Mouse (Mus musculus) liver, embryonic 14.5 days (tissue): ENCODE measurements around the gene Apobec4. TPM values are rescaled to one million over a fixed set of nuclear protein-coding genes. Genes with fewer than 3 reads are reported as not detected.
"Not testable (repeated sequence)": the region's sequence is repeated elsewhere in the genome, so short reads cannot be mapped to it uniquely, and the experiment has no call there.

Source experiments
- ATAC-seq: fragments of 200-750 bp; cut with Nextera tagmentation; 2 replicates; pipeline ENCODE4 v1.8.0; 2017; ENCODE audit warnings: moderate number of reproducible peaks, mild to moderate bottlenecking, moderate library complexity; ENCODE audit not compliant: insufficient read depth
- DNase-seq, 3 experiments: peaks; one replicate each; pipeline ENCODE4 v3.0.0-alpha.2; 2012 to 2013; ENCODE audit warnings: low read depth in 3 of 3, low spot score in 3 of 3
- H3K27ac ChIP-seq: fragments of 300-500 bp; sonication (generic); 2 replicates; pipeline ENCODE4 v1.5.1; 2014; ENCODE audit warnings: moderate library complexity, mild to moderate bottlenecking, control low read depth, inconsistent platforms
- H3K27me3 ChIP-seq: fragments of 300-500 bp; sonication (generic); 2 replicates; pipeline ENCODE4 v1.6.1; 2014; ENCODE audit warnings: mild to moderate bottlenecking, low read length, moderate library complexity; ENCODE audit not compliant: control insufficient read depth, insufficient read depth
- H3K36me3 ChIP-seq: fragments of 300-500 bp; sonication (generic); replicated peaks from 2 replicates; pipeline ENCODE4 v1.6.1; 2014; ENCODE audit warnings: low read depth; ENCODE audit not compliant: control insufficient read depth, insufficient read depth
- H3K4me1 ChIP-seq, 2 experiments: fragments of 200-500 bp in 1 of 2; fragments of 300-500 bp in 1 of 2; sonication (generic) in 1 of 2; replicated peaks; 2 replicates each; pipeline ENCODE4 v1.6.1; 2012 to 2014; ENCODE audit warnings: antibody characterized with exemption in 1 of 2, inconsistent platforms in 1 of 2, low read length in 1 of 2; ENCODE audit not compliant: control insufficient read depth in 2 of 2, insufficient read depth in 2 of 2
- H3K4me2 ChIP-seq: fragments of 300-500 bp; sonication (generic); 2 replicates; pipeline ENCODE4 v1.6.1; 2014; ENCODE audit warnings: low read depth, mild to moderate bottlenecking, control low read depth, moderate library complexity
- H3K4me3 ChIP-seq, 2 experiments: fragments of 200-500 bp in 1 of 2; fragments of 300-500 bp in 1 of 2; sonication (generic) in 1 of 2; 2 replicates each; pipeline ENCODE4 v1.5.1; 2012 to 2014; ENCODE audit warnings: low read depth in 2 of 2, low read length in 2 of 2, mild to moderate bottlenecking in 2 of 2, control low read depth in 1 of 2, inconsistent platforms in 1 of 2, moderate library complexity in 1 of 2; ENCODE audit not compliant: insufficient read depth in 1 of 2
- H3K9ac ChIP-seq: fragments of 300-500 bp; sonication (generic); replicated peaks from 2 replicates; pipeline ENCODE4 v1.6.1; 2014; ENCODE audit warnings: mild to moderate bottlenecking, control low read depth, moderate library complexity
- H3K9me3 ChIP-seq: fragments of 300-500 bp; sonication (generic); 2 replicates; pipeline ENCODE4 v1.6.1; 2016; ENCODE audit warnings: low read length, mixed read lengths; ENCODE audit not compliant: control insufficient read depth
- CTCF ChIP-seq: IDR thresholded peaks from 2 replicates; pipeline ENCODE4 v1.5.1; 2016; ENCODE audit warnings: antibody characterized with exemption, low read depth, control low read depth
- EP300 ChIP-seq: IDR thresholded peaks from 2 replicates; pipeline ENCODE4 v1.6.1; 2016; ENCODE audit warnings: antibody characterized with exemption, low read depth
- WGBS: fragments of 180-500 bp; shearing (Covaris S2); extraction: QIAGEN DNeasy Blood & Tissue Kit; methylation state at CpG from one replicate; pipeline ENCODE4 v1.1.7; 2014; ENCODE audit not compliant: insufficient replicate concordance; 5-methylcytosine and 5-hydroxymethylcytosine counted together
- polyA plus RNA-seq, 2 experiments: library from polyadenylated mRNA; depleted of rRNA in 1 of 2; stranded (reverse) in 1 of 2; unstranded in 1 of 2; fragments of >200 nt; fragmentation: Nextera tagmentation in 1 of 2; extraction: Ambion mirVana in 1 of 2; gene quantifications; 2 replicates each; pipeline versions ENCODE4 v1.2.1 to v1.2.3; 2012 to 2014

Gene Apobec4
- polyA plus RNA-seq, 2 experiments = not detected

GRCm38 (mm10) chr1:152771016-152771415 lies 20.7 kb downstream of the Apobec4 start:
- Histone ChIP-seq H3K9me3 (no peaks in the 10 kb centered on the region), H3K4me2 (no peak overlapping the region), H3K27me3 (peaks cover under 1% of the 10 kb centered on the region), H3K4me3 (no peak overlapping the region), H3K36me3 (peaks cover 51% of the 10 kb centered on the region), H3K27ac (no peak overlapping the region), H3K4me1 (no peaks in the 10 kb centered on the region), H3K9ac (no peak overlapping the region)
- TF ChIP-seq EP300 (no peak), CTCF (no peak)
- ATAC-seq (no peak), DNase-seq (no peak)
- WGBS = 83% methylated on average over 9 of the region's 9 CpGs

- H3K9ac ChIP-seq, H3K27ac ChIP-seq, H3K9me3 ChIP-seq, H3K4me1 ChIP-seq, DNase-seq, H3K27me3 ChIP-seq, H3K4me3 ChIP-seq, H3K4me2 ChIP-seq, ATAC-seq: not testable (repeated sequence)
- peaks cover 46% of the 10 kb centered on the region for H3K36me3 ChIP-seq
- 81% methylated on average over 3 of the region's 3 CpGs for WGBS
Observed at GRCm38 (mm10) chr1:152774601-152775000, 24.2 kb downstream of the Apobec4 start.

GRCm38 (mm10) chr1:152779071-152779737 lies 28.9 kb downstream of the Apobec4 start:
- 18% methylated on average over 10 of the region's 10 CpGs for WGBS
- peak; percentile 66; the same call in 1 of the 2 replicates for ATAC-seq
- no peaks in the 10 kb centered on the region for H3K9me3 ChIP-seq
- H3K9ac ChIP-seq = no peak overlapping the region
- no peak for TF ChIP-seq EP300
- peak; percentile 93 for TF ChIP-seq CTCF
- H3K4me1 ChIP-seq = no peaks in the 10 kb centered on the region
- no peaks in the 10 kb centered on the region for H3K27me3 ChIP-seq
- no peak overlapping the region for H3K27ac ChIP-seq
- peaks cover 13% of the 10 kb centered on the region for H3K36me3 ChIP-seq
- DNase-seq = peak in 1 of 3 experiments; percentile 29
- no peak overlapping the region for H3K4me3 ChIP-seq
- 0 out of 2 replicates have a peak overlapping the region, but pooled peaks have one; percentile 13 for H3K4me2 ChIP-seq

GRCm38 (mm10) chr1:152784620-152785019 lies 34.3 kb downstream of the Apobec4 start:
- no peak overlapping the region for H3K27ac ChIP-seq
- no peaks in the 10 kb centered on the region for H3K4me1 ChIP-seq
- no peaks in the 10 kb centered on the region for H3K36me3 ChIP-seq
- ATAC-seq = no peak
- no peak overlapping the region for H3K4me3 ChIP-seq
- DNase-seq = no peak
- no peak for TF ChIP-seq EP300
- TF ChIP-seq CTCF = no peak
- H3K4me2 ChIP-seq = no peak overlapping the region
- no peaks in the 10 kb centered on the region for H3K9me3 ChIP-seq
- WGBS = 84% methylated on average over 8 of the region's 8 CpGs
- no peaks in the 10 kb centered on the region for H3K27me3 ChIP-seq
- H3K9ac ChIP-seq = no peak overlapping the region

- not testable (repeated sequence) for H3K4me1 ChIP-seq, H3K4me3 ChIP-seq
Observed at GRCm38 (mm10) chr1:152785446-152785845, 35.1 kb downstream of the Apobec4 start.

More at GRCm38 (mm10) chr1:152785446-152785845, 35.1 kb downstream of the Apobec4 start:
- not testable (repeated sequence) for H3K9ac ChIP-seq, DNase-seq, ATAC-seq, H3K36me3 ChIP-seq, H3K9me3 ChIP-seq, H3K4me2 ChIP-seq, H3K27ac ChIP-seq, H3K27me3 ChIP-seq
- WGBS = 52% methylated on average over 3 of the region's 3 CpGs
